Mouse (Mus musculus): ENCODE results near the gene Zfp119a. TPM values are rescaled to one million over a fixed set of nuclear protein-coding genes. Genes with fewer than 3 reads are reported as not detected.

Gene Zfp119a
- polyA plus RNA-seq, 1 experiment from 2014 or later, result 3.3 TPM

GRCm38 (mm10) chr17:55816853-55817252, 61.9 kb downstream of the Zfp119a start:
- peak; percentile 51; the same call in 1 of the 2 replicates for ATAC-seq

More at GRCm38 (mm10) chr17:55816853-55817252, 61.9 kb downstream of the Zfp119a start:
- Histone ChIP-seq H3K9me3 (replicated peaks) (no peaks in the 10 kb centered on the region), H3K9ac (no peak overlapping the region), H3K27me3 (replicated peaks) (no peaks in the 10 kb centered on the region), H3K4me3 (no peak overlapping the region), H3K4me2 (no peak overlapping the region), H3K4me1 (no peaks in the 10 kb centered on the region), H3K27ac (no peak overlapping the region), H3K36me3 (no peaks in the 10 kb centered on the region)
- WGBS (ENCODE audit: insufficient replicate concordance), result 68% methylated on average over 4 of the region's 4 CpGs

Other genes starting within 250 kb of the Zfp119a start
- gene Pot1b, start 166.3 kb downstream of the Zfp119a start, polyA plus RNA-seq (2016; fragmentation: Nextera tagmentation; extraction: Ambion mirVana), result 6.0 and 7.2 TPM in 2 replicates
- 0.75 and 1.1 TPM in 2 replicates for gene Adgre4, start 128.9 kb downstream of the Zfp119a start, polyA plus RNA-seq (2016; fragmentation: Nextera tagmentation; extraction: Ambion mirVana)
- 8.3 and 9.8 TPM in 2 replicates for gene Zfp959, start 13.2 kb upstream of the Zfp119a start, polyA plus RNA-seq (2016; fragmentation: Nextera tagmentation; extraction: Ambion mirVana)
- 1.8 and 2.5 TPM in 2 replicates for gene Zfp119b, start 70.6 kb upstream of the Zfp119a start, polyA plus RNA-seq (2016; fragmentation: Nextera tagmentation; extraction: Ambion mirVana)
- 4.5 and 5.4 TPM in 2 replicates for gene Ebi3, start 73.7 kb upstream of the Zfp119a start, polyA plus RNA-seq (2016; fragmentation: Nextera tagmentation; extraction: Ambion mirVana)
- 14.6 and 15.6 TPM in 2 replicates for gene Yju2, start 80.2 kb upstream of the Zfp119a start, polyA plus RNA-seq (2016; fragmentation: Nextera tagmentation; extraction: Ambion mirVana)
- gene Shd, start 91.5 kb upstream of the Zfp119a start, polyA plus RNA-seq (2016; fragmentation: Nextera tagmentation; extraction: Ambion mirVana), result 0.81 and 0.95 TPM in 2 replicates
- gene Fsd1, start 107.6 kb upstream of the Zfp119a start, polyA plus RNA-seq (2016; fragmentation: Nextera tagmentation; extraction: Ambion mirVana), result 1.7 and 2.3 TPM in 2 replicates
- gene Stap2, start 126.7 kb upstream of the Zfp119a start, polyA plus RNA-seq (2016; fragmentation: Nextera tagmentation; extraction: Ambion mirVana), result 1.8 and 2.1 TPM in 2 replicates
- gene Mpnd, start 126.8 kb upstream of the Zfp119a start, polyA plus RNA-seq (2016; fragmentation: Nextera tagmentation; extraction: Ambion mirVana), result 27.4 and 29.1 TPM in 2 replicates
- gene Sh3gl1, start 157.7 kb upstream of the Zfp119a start, polyA plus RNA-seq (2016; fragmentation: Nextera tagmentation; extraction: Ambion mirVana), result 66.4 and 67.9 TPM in 2 replicates
- 34.3 and 37.6 TPM in 2 replicates for gene Chaf1a, start 161.5 kb upstream of the Zfp119a start, polyA plus RNA-seq (2016; fragmentation: Nextera tagmentation; extraction: Ambion mirVana)
- 15.8 and 17.9 TPM in 2 replicates for gene Ubxn6, start 196.1 kb upstream of the Zfp119a start, polyA plus RNA-seq (2016; fragmentation: Nextera tagmentation; extraction: Ambion mirVana)
- 86.7 and 89.4 TPM in 2 replicates for gene Hdgfl2, start 200.7 kb upstream of the Zfp119a start, polyA plus RNA-seq (2016; fragmentation: Nextera tagmentation; extraction: Ambion mirVana)
- gene Plin4, start 230.9 kb upstream of the Zfp119a start, polyA plus RNA-seq (2016; fragmentation: Nextera tagmentation; extraction: Ambion mirVana), result 0.05 and 0.06 TPM in 2 replicates
- gene Plin5, start 238.7 kb upstream of the Zfp119a start, polyA plus RNA-seq (2016; fragmentation: Nextera tagmentation; extraction: Ambion mirVana), result 0.25 and 0.38 TPM in 2 replicates
- gene Lrg1, start 243.1 kb upstream of the Zfp119a start, polyA plus RNA-seq (2016; fragmentation: Nextera tagmentation; extraction: Ambion mirVana), result 0.27 and 0.48 TPM in 2 replicates